Mouse (Mus musculus): ENCODE measurements at regions not wholly inside any gene's neighbourhood (a gene's known extent, or its start where the extent isn't known, plus 50 kb on each side); places are given as distances from the start of the nearest gene placed in this dataset.

DNA sequence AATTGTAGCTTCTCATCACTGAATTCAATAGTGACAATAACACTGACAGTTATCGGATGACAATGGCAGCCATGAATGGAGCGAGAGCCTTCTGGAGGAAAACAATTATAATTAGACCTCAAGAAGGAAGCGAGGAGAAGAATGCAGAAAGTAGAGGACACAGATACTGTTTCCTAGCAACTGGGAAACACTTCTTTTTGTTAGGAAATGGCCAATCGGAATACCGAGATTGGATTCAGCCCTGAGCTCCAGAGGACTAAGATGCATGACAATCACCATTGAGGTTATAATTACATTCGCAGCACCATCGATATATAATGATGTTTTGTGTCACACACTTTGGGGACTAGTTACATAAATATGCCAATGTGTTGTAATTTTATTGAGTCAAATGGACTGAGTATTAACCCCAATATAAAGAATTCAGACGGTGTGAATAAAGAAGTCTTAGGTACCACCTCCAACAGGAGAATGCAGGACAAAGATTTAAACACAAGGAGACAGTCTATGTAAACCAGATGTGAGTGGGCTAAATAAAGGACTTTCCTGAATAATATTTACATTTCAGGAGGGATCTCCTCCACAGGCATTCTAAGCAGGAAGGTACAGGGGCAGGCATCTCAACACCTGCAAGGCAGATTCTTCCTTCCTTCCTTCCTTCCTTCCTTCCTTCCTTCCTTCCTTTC lies 53.1 kb upstream of the Sestd1 start:
- DNase-seq (ENCODE audit: low spot score), result no peak
- no peak overlapping the region for H3K9ac ChIP-seq (replicated peaks; ENCODE audit: low read depth)
- no peak for TF ChIP-seq EP300 (IDR thresholded peaks at IDR 0.05)
- no peak for TF ChIP-seq CTCF (IDR thresholded peaks at IDR 0.05)
- no peak overlapping the region for H3K27ac ChIP-seq (ENCODE audit: low read length)
- H3K27me3 ChIP-seq (replicated peaks; ENCODE audit: insufficient read depth, low read length), result no peaks in the 10 kb centered on the region
- no peaks in the 10 kb centered on the region for H3K4me1 ChIP-seq (ENCODE audit: insufficient read depth, low read depth, low read length)
- WGBS, result 65% methylated on average over 8 of the region's 8 CpGs
- no peaks in the 10 kb centered on the region for H3K36me3 ChIP-seq (ENCODE audit: insufficient read depth, low read length)
- no peak overlapping the region for H3K4me3 ChIP-seq (ENCODE audit: low read depth, low read length)
- no peak overlapping the region for H3K4me2 ChIP-seq (replicated peaks; ENCODE audit: low read depth, low read length)
- no peak for ATAC-seq
- H3K9me3 ChIP-seq (ENCODE audit: low read length), result no peaks in the 10 kb centered on the region

All from lung, postnatal 0 days (tissue).